Mouse (Mus musculus) heart, postnatal 0 days (tissue): ENCODE results near the gene Ralgps1.

ENCODE experiments used
- CTCF ChIP-seq: IDR thresholded peaks from 2 replicates; pipeline ENCODE4 v1.5.1; 2016; ENCODE audit warnings: antibody characterized with exemption, control low read depth, low read depth
- EP300 ChIP-seq: IDR thresholded peaks from 2 replicates; pipeline ENCODE4 v1.6.1; 2016; ENCODE audit warnings: antibody characterized with exemption, low read depth

- no peak for TF ChIP-seq CTCF
- no peak for TF ChIP-seq EP300
Measured at GRCm38 (mm10) chr2:33395053-33395452, 23.8 kb upstream of the Ralgps1 start.
